Mouse (Mus musculus) intestine, embryonic 15.5 days (tissue): ENCODE measurements at regions not wholly inside any gene's neighbourhood (a gene's known extent, or its start where the extent isn't known, plus 50 kb on each side); places are given as distances from the start of the nearest gene placed in this dataset.

Experiments used
- ATAC-seq: fragments of 200-750 bp; cut with Nextera tagmentation; 2 replicates; pipeline ENCODE4 v1.8.0; 2017; ENCODE audit warnings: moderate TSS enrichment, moderate library complexity
- H3K27ac ChIP-seq: fragments of 300-500 bp; sonication (generic); 2 replicates; pipeline ENCODE4 v1.5.1; 2015; ENCODE audit warnings: mild to moderate bottlenecking, inconsistent platforms
- H3K27me3 ChIP-seq: fragments of 300-500 bp; sonication (generic); replicated peaks from 2 replicates; pipeline ENCODE4 v1.6.1; 2015; ENCODE audit warnings: inconsistent platforms
- H3K36me3 ChIP-seq: fragments of 300-500 bp; sonication (generic); 2 replicates; pipeline ENCODE4 v1.6.1; 2015; ENCODE audit warnings: inconsistent platforms
- H3K4me1 ChIP-seq: fragments of 300-500 bp; sonication (generic); replicated peaks from 2 replicates; pipeline ENCODE4 v1.6.1; 2015; ENCODE audit warnings: inconsistent platforms
- H3K4me2 ChIP-seq: fragments of 300-500 bp; sonication (generic); replicated peaks from 2 replicates; pipeline ENCODE4 v1.6.1; 2015; ENCODE audit warnings: mild to moderate bottlenecking, inconsistent platforms
- H3K4me3 ChIP-seq: fragments of 300-500 bp; sonication (generic); replicated peaks from 2 replicates; pipeline ENCODE4 v1.5.1; 2015; ENCODE audit warnings: inconsistent platforms
- H3K9ac ChIP-seq: fragments of 300-500 bp; sonication (generic); 2 replicates; pipeline ENCODE4 v1.6.1; 2015; ENCODE audit warnings: inconsistent platforms
- H3K9me3 ChIP-seq: fragments of 300-500 bp; sonication (generic); 2 replicates; pipeline ENCODE4 v1.6.1; 2016; ENCODE audit warnings: inconsistent platforms
- WGBS: fragments of 180-500 bp; shearing (Covaris S2); methylation state at CpG from one replicate; pipeline ENCODE4 v1.1.7; 2015; 5-methylcytosine and 5-hydroxymethylcytosine counted together

GRCm38 (mm10) chr10:109249781-109250180 is 239.0 kb upstream of the Syt1 start:
- ATAC-seq, result no peak
- WGBS, result 79% methylated on average over 3 of the region's 3 CpGs

GRCm38 (mm10) chr10:109246328-109246727 is 235.5 kb upstream of the Syt1 start:
- no peak overlapping the region for H3K4me2 ChIP-seq
- no peak for ATAC-seq
- H3K4me3 ChIP-seq, result no peak overlapping the region
- H3K27me3 ChIP-seq, result no peaks in the 10 kb centered on the region
- WGBS, result 72% methylated on average over 4 of the region's 4 CpGs
- no peaks in the 10 kb centered on the region for H3K36me3 ChIP-seq
- no peak overlapping the region for H3K27ac ChIP-seq
- H3K9me3 ChIP-seq, result no peaks in the 10 kb centered on the region
- no peaks in the 10 kb centered on the region for H3K4me1 ChIP-seq
- no peak overlapping the region for H3K9ac ChIP-seq

More at GRCm38 (mm10) chr10:109249781-109250180, 239.0 kb upstream of the Syt1 start:
- Histone ChIP-seq H3K9ac (no peak overlapping the region), H3K9me3 (no peaks in the 10 kb centered on the region), H3K4me2 (no peak overlapping the region), H3K36me3 (no peaks in the 10 kb centered on the region), H3K27me3 (no peaks in the 10 kb centered on the region), H3K4me1 (no peaks in the 10 kb centered on the region), H3K4me3 (no peak overlapping the region), H3K27ac (no peak overlapping the region)

- 77% methylated on average over 7 of the region's 7 CpGs for WGBS
Measured at GRCm38 (mm10) chr10:109237026-109237425, 226.2 kb upstream of the Syt1 start.

GRCm38 (mm10) chr10:109226989-109227388 is 216.2 kb upstream of the Syt1 start:
- ATAC-seq, result no peak
- Histone ChIP-seq H3K4me1 (no peaks in the 10 kb centered on the region), H3K9ac (no peak overlapping the region), H3K27ac (no peak overlapping the region), H3K9me3 (no peaks in the 10 kb centered on the region), H3K4me3 (no peak overlapping the region), H3K27me3 (no peaks in the 10 kb centered on the region), H3K36me3 (no peaks in the 10 kb centered on the region), H3K4me2 (no peak overlapping the region)
- WGBS, result 89% methylated on average over 3 of the region's 3 CpGs

More at GRCm38 (mm10) chr10:109237026-109237425, 226.2 kb upstream of the Syt1 start:
- H3K4me3 ChIP-seq, result no peak overlapping the region
- no peak overlapping the region for H3K27ac ChIP-seq
- H3K9ac ChIP-seq, result no peak overlapping the region
- no peak overlapping the region for H3K4me2 ChIP-seq
- H3K27me3 ChIP-seq, result no peaks in the 10 kb centered on the region
- no peaks in the 10 kb centered on the region for H3K4me1 ChIP-seq
- H3K36me3 ChIP-seq, result no peaks in the 10 kb centered on the region
- no peak for ATAC-seq
- H3K9me3 ChIP-seq, result no peaks in the 10 kb centered on the region

- 79% methylated on average over 8 of the region's 8 CpGs for WGBS
Measured at GRCm38 (mm10) chr10:109188761-109189503, 178.2 kb upstream of the Syt1 start.

DNA sequence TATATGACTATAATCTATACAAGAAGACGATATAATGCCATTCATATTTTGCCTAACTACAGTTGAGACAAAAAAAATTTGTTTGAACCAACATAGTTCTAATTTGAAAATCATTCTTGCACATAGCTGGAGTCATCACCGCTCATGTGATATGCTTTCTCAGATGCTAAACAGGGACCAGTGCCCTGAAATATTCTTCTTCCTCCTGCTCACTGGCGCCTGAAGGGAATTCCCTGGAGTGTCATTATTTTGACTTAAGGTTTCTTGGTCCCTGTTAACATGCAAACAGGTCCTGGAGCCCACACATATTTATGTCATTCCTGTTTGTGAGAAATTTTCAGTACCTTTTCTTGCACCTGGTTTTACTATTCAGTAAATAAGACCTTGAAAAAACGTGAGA is 177.5 kb upstream of the Syt1 start:
- Histone ChIP-seq H3K9me3 (no peaks in the 10 kb centered on the region), H3K27me3 (no peaks in the 10 kb centered on the region), H3K36me3 (no peaks in the 10 kb centered on the region), H3K27ac (no peak overlapping the region), H3K9ac (no peak overlapping the region), H3K4me1 (no peaks in the 10 kb centered on the region), H3K4me3 (no peak overlapping the region), H3K4me2 (no peak overlapping the region)
- no peak for ATAC-seq
- 72% methylated on average over 4 of the region's 4 CpGs for WGBS

More at GRCm38 (mm10) chr10:109188761-109189503, 178.2 kb upstream of the Syt1 start:
- Histone ChIP-seq H3K9ac (no peak overlapping the region), H3K4me3 (no peak overlapping the region), H3K4me1 (no peaks in the 10 kb centered on the region), H3K36me3 (no peaks in the 10 kb centered on the region), H3K4me2 (no peak overlapping the region), H3K27me3 (no peaks in the 10 kb centered on the region), H3K27ac (no peak overlapping the region), H3K9me3 (no peaks in the 10 kb centered on the region)
- no peak for ATAC-seq

DNA sequence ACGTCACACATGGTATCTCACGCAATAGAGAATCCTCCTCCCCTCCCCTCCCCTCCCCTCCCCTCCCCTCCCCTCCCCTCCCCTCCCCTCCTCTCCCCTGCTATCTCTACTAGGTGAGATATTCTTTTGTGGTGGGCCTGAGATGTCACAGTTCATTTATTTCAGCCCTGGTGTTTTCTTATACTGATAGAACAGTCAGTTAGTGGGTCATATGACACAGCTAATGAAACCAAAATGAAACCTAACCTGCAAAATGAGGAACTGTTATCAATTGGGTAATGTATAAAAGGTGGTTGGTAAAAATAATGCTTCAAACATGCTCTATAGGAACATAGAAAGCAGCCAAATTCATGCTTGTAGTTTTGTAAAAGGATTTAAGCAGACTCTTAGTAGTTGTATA is 174.5 kb upstream of the Syt1 start:
- Histone ChIP-seq H3K27ac (no peak overlapping the region), H3K9ac (no peak overlapping the region), H3K4me2 (no peak overlapping the region), H3K9me3 (no peaks in the 10 kb centered on the region), H3K4me3 (no peak overlapping the region), H3K36me3 (no peaks in the 10 kb centered on the region), H3K4me1 (no peaks in the 10 kb centered on the region), H3K27me3 (no peaks in the 10 kb centered on the region)
- WGBS, result 25% methylated on average over 2 of the region's 2 CpGs
- no peak for ATAC-seq

- WGBS, result 84% methylated on average over 4 of the region's 4 CpGs
- no peak overlapping the region for H3K4me3 ChIP-seq
- no peak overlapping the region for H3K27ac ChIP-seq
- no peaks in the 10 kb centered on the region for H3K36me3 ChIP-seq
- H3K9ac ChIP-seq, result no peak overlapping the region
- H3K4me1 ChIP-seq, result no peaks in the 10 kb centered on the region
- H3K9me3 ChIP-seq, result no peaks in the 10 kb centered on the region
- no peak for ATAC-seq
- H3K27me3 ChIP-seq, result no peaks in the 10 kb centered on the region
- H3K4me2 ChIP-seq, result no peak overlapping the region
Measured at GRCm38 (mm10) chr10:109180527-109180926, 169.7 kb upstream of the Syt1 start.

GRCm38 (mm10) chr10:109160730-109161129 is 149.9 kb upstream of the Syt1 start:
- Histone ChIP-seq H3K27me3 (no peaks in the 10 kb centered on the region), H3K9me3 (no peaks in the 10 kb centered on the region), H3K4me1 (no peaks in the 10 kb centered on the region), H3K4me3 (no peak overlapping the region), H3K9ac (no peak overlapping the region), H3K36me3 (no peaks in the 10 kb centered on the region), H3K27ac (no peak overlapping the region), H3K4me2 (no peak overlapping the region)
- 86% methylated on average over 1 of the region's 1 CpGs for WGBS
- ATAC-seq, result no peak

DNA sequence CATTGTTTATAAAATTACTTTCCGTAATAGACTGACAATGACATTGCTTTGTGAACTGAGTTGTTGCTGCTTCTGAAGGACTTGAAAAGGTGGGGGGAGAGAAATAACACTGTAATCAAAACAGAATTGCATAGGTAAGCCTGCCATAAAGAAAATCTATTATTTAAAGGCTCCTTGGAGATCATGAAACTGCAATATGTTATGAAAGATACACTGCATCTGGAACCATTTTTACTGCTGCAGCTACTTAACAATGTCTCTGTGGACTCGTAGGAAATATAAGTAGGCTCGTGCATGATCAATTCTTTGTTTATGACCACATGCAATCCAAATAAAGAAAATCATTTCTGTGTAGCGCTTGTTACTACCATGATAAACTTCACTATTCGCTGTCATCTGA is 145.0 kb upstream of the Syt1 start:
- no peak for ATAC-seq
- H3K9me3 ChIP-seq, result no peaks in the 10 kb centered on the region
- no peak overlapping the region for H3K4me3 ChIP-seq
- H3K4me2 ChIP-seq, result no peak overlapping the region
- no peak overlapping the region for H3K9ac ChIP-seq
- no peak overlapping the region for H3K27ac ChIP-seq
- no peaks in the 10 kb centered on the region for H3K27me3 ChIP-seq
- no peaks in the 10 kb centered on the region for H3K4me1 ChIP-seq
- H3K36me3 ChIP-seq, result no peaks in the 10 kb centered on the region
- WGBS, result 80% methylated on average over 5 of the region's 5 CpGs

GRCm38 (mm10) chr10:109140421-109140938 is 129.7 kb upstream of the Syt1 start:
- 73% methylated on average over 7 of the region's 7 CpGs for WGBS
- Histone ChIP-seq H3K4me1 (no peaks in the 10 kb centered on the region), H3K4me3 (no peak overlapping the region), H3K27ac (no peak overlapping the region), H3K4me2 (no peak overlapping the region), H3K36me3 (no peaks in the 10 kb centered on the region), H3K27me3 (no peaks in the 10 kb centered on the region), H3K9me3 (no peaks in the 10 kb centered on the region), H3K9ac (no peak overlapping the region)
- ATAC-seq, result no peak

- H3K4me3 ChIP-seq, result no peak overlapping the region
- no peak overlapping the region for H3K9ac ChIP-seq
- H3K9me3 ChIP-seq, result no peaks in the 10 kb centered on the region
- no peaks in the 10 kb centered on the region for H3K27me3 ChIP-seq
- H3K4me2 ChIP-seq, result no peak overlapping the region
- WGBS, result 56% methylated on average over 3 of the region's 3 CpGs
- no peaks in the 10 kb centered on the region for H3K4me1 ChIP-seq
- no peak for ATAC-seq
- H3K36me3 ChIP-seq, result no peaks in the 10 kb centered on the region
- H3K27ac ChIP-seq, result no peak overlapping the region
Measured at GRCm38 (mm10) chr10:109136763-109137732, 126.3 kb upstream of the Syt1 start.
